Mouse (Mus musculus) skeletal muscle tissue, adult 2 months (tissue): ENCODE data around the gene Reg4.

Experiments used
- DNase-seq: peaks from one replicate; pipeline ENCODE4 v3.0.0-alpha.2; 2012; ENCODE audit warnings: low read depth, low spot score

Reg4 gene

GRCm38 (mm10) chr3:98237240-98237639, 15.3 kb downstream of the Reg4 start:
- no peak for DNase-seq

- no peak for DNase-seq
These were observed 16.2 kb downstream of the Reg4 start for GRCm38 (mm10) chr3:98238150-98238549.

DNA sequence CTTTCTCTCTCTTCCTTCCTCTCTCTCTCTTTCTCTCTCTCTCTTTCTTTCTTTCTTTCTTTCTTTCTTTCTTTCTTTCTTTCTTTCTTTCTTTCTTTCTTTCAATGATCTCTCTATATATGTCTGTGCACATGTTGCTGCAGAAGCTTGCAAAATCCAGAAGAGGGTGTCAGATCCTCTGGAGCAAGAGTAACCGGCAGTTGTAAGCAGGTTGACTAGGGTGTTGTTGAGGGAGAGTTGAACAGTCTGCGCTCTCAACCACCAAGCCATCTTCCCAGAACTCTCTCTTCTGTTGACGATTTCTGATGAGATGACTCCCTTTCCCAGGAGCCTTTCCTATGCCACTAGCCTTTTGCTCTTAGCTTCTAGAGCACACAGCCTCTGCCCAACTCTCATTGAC, 20.1 kb downstream of the Reg4 start:
- no peak for DNase-seq

DNA sequence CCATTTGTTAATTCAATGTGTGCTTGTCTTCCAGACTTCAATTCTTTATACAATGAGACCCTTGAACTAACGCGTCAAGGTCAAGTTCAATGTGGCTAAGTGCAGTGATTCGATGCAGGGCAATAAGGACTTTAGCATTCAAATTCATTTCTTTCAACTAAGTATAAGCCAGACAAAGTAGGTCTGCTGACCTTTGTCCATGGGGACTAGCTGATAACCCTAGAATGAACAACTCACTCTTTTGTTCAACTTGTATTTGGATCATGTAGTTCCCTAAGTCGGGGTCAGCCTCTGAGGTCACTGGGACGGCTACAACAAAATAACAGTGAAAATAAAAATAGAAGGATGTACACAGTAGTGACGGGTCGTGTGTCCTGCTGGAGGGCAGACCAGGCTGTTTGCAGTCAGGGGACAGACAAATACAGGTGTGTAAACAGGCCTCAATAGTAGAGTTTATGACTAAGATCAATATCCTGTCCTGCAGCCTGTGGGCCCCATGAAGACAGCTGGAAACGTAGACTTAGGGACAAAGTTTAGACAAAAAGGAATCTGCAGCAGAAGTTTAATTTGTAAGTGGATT, 20.6 kb downstream of the Reg4 start:
- no peak for DNase-seq

DNA sequence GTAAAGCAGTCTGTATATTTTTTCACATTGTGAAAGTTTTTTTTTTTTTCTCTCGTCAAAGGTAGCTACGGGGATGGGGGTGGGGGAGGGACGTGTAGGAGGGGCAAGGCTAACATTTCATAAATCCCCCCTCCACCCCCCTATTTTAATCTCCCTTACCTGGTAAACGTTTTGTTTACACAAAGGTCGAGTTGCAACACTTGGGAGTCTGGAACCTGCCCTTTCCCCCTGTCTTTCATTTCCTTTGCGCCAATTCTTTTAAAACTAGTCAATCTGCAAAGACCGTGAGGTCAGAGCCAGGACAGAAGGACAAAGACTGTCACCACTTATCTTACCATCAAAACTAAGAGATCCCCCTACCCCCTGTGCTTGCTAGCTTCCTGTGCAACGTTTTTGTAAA, 23.9 kb downstream of the Reg4 start:
- DNase-seq = no peak

- DNase-seq = no peak
These were observed 25.2 kb downstream of the Reg4 start for GRCm38 (mm10) chr3:98246985-98247751.

DNA sequence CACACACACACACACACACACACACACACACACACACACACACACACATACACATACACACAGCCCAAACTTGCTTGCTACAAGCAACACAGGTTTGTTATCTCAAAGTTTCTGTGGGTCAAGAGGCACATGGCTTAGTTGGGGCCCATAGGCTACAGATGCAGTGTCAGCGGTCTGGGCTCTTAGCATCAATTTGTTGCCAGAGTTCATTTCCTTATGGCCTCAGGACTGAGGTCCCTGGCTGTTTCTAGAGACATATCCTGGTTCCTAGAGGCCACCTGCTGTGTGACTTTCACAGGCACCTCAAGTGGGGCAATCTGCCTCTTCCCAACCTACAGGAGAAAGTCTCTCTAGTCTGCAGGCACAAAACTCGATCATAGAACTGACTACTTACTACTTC, 27.4 kb downstream of the Reg4 start:
- no peak for DNase-seq

DNA sequence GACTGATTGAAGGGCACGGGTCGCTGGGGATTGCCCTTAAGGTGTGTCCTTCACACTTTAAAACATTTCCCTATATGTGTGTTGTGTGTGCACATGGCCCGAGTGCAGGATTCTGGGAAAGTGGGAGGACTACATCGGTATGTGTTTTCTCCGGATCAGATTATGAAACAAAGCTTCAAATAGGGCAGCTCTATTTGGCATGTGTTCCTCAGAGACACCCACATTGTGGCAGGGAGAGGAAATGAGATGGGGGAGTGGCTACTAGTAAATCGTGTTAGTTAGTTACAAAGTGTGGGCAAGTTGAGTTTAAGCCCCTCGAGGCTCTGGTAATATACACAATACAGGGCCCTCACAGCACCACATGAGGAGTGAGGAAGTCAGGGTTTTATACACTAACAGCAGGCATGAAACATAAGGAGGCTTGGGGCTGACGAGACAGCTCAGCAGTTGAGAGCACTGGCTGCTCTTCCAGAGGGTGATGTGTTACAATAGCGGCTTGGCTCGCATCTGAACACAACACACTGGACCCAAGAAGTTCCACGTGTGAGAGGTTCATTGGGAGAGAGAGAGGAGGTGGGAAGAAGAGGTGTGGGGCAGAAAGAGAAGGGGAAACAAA, 28.0 kb downstream of the Reg4 start:
- no peak for DNase-seq

- no peak for DNase-seq
These were observed 32.1 kb downstream of the Reg4 start for GRCm38 (mm10) chr3:98254059-98254458.

- no peak for DNase-seq
These were observed 33.0 kb downstream of the Reg4 start for GRCm38 (mm10) chr3:98254656-98255583.

DNA sequence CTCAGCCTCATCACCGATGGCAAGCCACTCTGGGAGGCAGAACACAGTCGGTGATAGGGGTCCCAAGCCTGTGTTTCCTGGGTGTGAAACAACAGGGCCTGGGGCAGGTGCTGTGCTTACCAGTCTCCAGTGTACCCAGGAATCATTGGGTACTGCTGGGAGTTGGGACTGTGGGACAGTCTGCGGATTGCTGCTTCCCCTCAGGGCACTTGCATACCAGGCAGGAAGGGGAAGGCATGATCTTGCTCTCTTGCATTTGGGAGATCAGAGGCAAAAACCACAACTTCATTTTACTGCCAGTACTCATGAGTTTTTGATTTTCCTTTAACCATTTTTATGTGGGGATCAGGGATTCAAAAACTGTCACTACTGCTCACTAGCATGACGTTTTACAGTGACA, 36.8 kb downstream of the Reg4 start:
- DNase-seq = no peak

GRCm38 (mm10) chr3:98259271-98259751, 37.4 kb downstream of the Reg4 start:
- DNase-seq = peak; percentile 41

DNA sequence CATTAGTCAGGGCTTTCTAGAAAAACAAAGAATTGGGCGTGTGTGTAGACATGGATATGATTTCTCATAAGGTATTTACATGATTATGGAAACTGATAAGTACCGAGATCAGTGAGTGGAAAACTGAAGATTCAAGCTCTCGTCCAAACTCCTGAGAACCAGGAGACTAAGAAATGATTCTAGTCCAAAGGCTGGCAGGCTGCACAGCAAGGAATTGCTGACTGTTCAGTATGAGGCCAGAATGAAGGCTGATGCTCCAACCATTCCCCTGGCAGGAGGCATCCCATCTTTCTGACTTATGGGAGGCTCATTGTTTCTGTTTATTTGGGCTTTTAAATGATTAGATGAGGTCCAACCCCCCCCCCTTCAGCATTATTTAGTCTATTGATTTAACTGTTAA, 38.6 kb downstream of the Reg4 start:
- no peak for DNase-seq

- DNase-seq = no peak
These were observed 39.5 kb downstream of the Reg4 start for GRCm38 (mm10) chr3:98261415-98261814.

DNA sequence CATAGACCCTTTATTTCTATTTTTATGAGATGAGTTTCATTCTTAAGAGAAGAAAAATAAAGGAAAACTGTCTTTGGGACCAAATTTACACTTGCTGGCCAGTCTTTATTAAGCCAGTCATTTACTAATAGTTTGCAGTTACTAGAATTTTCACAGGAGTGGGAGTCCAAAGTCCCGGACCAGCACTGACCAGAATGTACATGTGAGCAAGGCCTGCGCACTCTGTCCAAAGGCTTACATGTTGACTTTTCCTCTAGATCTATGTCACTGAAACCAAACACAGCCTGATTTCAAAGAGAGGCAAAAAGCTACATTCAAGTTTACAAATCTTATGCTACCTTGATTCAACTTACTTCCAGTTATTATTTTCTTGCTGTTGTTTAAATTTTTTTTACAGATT, 40.2 kb downstream of the Reg4 start:
- DNase-seq = no peak

DNA sequence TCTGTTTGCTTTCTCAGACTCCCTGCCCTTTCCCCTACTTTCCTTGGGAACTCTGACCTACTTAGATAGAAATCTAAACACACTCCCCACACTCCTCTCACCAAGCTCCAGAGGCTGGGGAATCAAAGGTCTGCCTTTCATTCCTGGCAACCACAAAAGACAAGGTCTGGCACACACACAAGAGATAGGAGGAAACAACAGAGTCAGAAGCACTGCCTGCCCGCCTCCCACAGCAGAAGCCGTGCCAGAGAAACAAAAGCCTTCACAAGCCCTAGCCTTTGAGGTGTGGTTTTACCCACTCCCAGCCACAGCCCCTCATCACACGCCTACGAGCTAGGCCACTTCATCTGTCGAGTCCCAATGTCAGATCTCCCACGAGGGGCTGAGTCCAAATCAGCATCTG, 45.3 kb downstream of the Reg4 start:
- DNase-seq = no peak

GRCm38 (mm10) chr3:98273623-98274398, 51.9 kb downstream of the Reg4 start:
- DNase-seq = no peak

GRCm38 (mm10) chr3:98279682-98280081, 57.7 kb downstream of the Reg4 start:
- no peak for DNase-seq

- peak; percentile 12 for DNase-seq
These were observed 58.4 kb downstream of the Reg4 start, which contains the start of gene Hmgcs2 for GRCm38 (mm10) chr3:98280204-98280932. Gene Hmgcs2 (plus strand): TSS chr3:98280435.
